Mouse (Mus musculus) kidney, adult 2 months (tissue): ENCODE data around the gene Emilin3. TPM values are rescaled to one million over a fixed set of nuclear protein-coding genes. Genes with fewer than 3 reads are reported as not detected.
A peak's percentile ranks its signal among the peaks of the same experiment; 100 is the strongest.

Source experiments
- DNase-seq: peaks from one replicate; pipeline ENCODE4 v3.0.0; 2021
- H3K27ac ChIP-seq: fragments of 200-500 bp; 2 replicates; pipeline ENCODE4 v1.5.1; 2012; ENCODE audit warnings: low read depth, low read length, control low read depth, inconsistent platforms; ENCODE audit not compliant: insufficient read depth
- H3K27me3 ChIP-seq: fragments of 200-500 bp; replicated peaks from 2 replicates; pipeline ENCODE4 v1.6.1; 2012; ENCODE audit warnings: mild to moderate bottlenecking, moderate library complexity, low read length, inconsistent platforms; ENCODE audit not compliant: control insufficient read depth, insufficient read depth
- H3K36me3 ChIP-seq: fragments of 200-500 bp; 2 replicates; pipeline ENCODE4 v1.6.1; 2012; ENCODE audit warnings: mild to moderate bottlenecking, moderate library complexity, low read length, inconsistent platforms; ENCODE audit not compliant: control insufficient read depth, insufficient read depth
- H3K4me1 ChIP-seq: fragments of 200-500 bp; 2 replicates; pipeline ENCODE4 v1.6.1; 2011; ENCODE audit warnings: low read length; ENCODE audit not compliant: control insufficient read depth, insufficient read depth
- H3K4me3 ChIP-seq: fragments of 200-500 bp; 2 replicates; pipeline ENCODE4 v1.5.1; 2011; ENCODE audit warnings: mild to moderate bottlenecking, low read depth, low read length, control low read depth; ENCODE audit not compliant: insufficient read depth
- CTCF ChIP-seq: fragments of 200-500 bp; conservative IDR thresholded peaks from 2 replicates; pipeline ENCODE4 v1.5.1; 2011; ENCODE audit warnings: low read depth, mild to moderate bottlenecking, control low read depth, low read length, moderate library complexity, mixed read lengths; ENCODE audit not compliant: insufficient read depth, insufficient read length
- POLR2A ChIP-seq: fragments of 200-500 bp; IDR thresholded peaks from one replicate; pipeline ENCODE4 v1.6.1; 2011; ENCODE audit warnings: low read depth, low read length, control low read depth
- WGBS: fragments of 180-500 bp; shearing (Covaris S2); methylation state at CpG from one replicate; pipeline ENCODE4 v1.1.7; 2018; 5-methylcytosine and 5-hydroxymethylcytosine counted together
- polyA plus RNA-seq: library from polyadenylated mRNA; depleted of rRNA; stranded (reverse); fragments of >200 nt; gene quantifications from 2 replicates; pipeline ENCODE4 v1.2.3, GENCODE M21; 2012

The Emilin3 gene
- polyA plus RNA-seq, 1 experiment: not detected

- Histone ChIP-seq H3K27me3 (no peaks in the 10 kb centered on the region), H3K4me3 (no peak overlapping the region), H3K27ac (no peak overlapping the region), H3K4me1 (no peaks in the 10 kb centered on the region), H3K36me3 (peaks cover 2% of the 10 kb centered on the region; the same call in 1 of the 2 replicates)
- no peak for TF ChIP-seq CTCF
- 83% methylated on average over 3 of the region's 3 CpGs for WGBS
- no peak for DNase-seq
Measured at GRCm38 (mm10) chr2:160954541-160954940, 42.4 kb upstream of the Emilin3 start.

- H3K4me1 ChIP-seq: no peaks in the 10 kb centered on the region
- peaks cover 4% of the 10 kb centered on the region; the same call in 1 of the 2 replicates for H3K36me3 ChIP-seq
- DNase-seq: no peak
- 69% methylated on average over 7 of the region's 7 CpGs for WGBS
- H3K27ac ChIP-seq: no peak overlapping the region
- TF ChIP-seq CTCF: no peak
- TF ChIP-seq POLR2A: no peak
- H3K4me3 ChIP-seq: no peak overlapping the region
- H3K27me3 ChIP-seq: no peaks in the 10 kb centered on the region
Measured at GRCm38 (mm10) chr2:160953131-160953873, 41.2 kb upstream of the Emilin3 start.

- Histone ChIP-seq H3K27me3 (no peaks in the 10 kb centered on the region), H3K4me3 (no peak overlapping the region), H3K27ac (no peak overlapping the region), H3K36me3 (peaks cover 6% of the 10 kb centered on the region; the same call in 1 of the 2 replicates), H3K4me1 (no peaks in the 10 kb centered on the region)
- no peak for DNase-seq
- TF ChIP-seq CTCF (no peak), POLR2A (no peak)
- WGBS: 48% methylated on average over 4 of the region's 4 CpGs
Measured at GRCm38 (mm10) chr2:160951595-160951994, 39.5 kb upstream of the Emilin3 start.

- no peak overlapping the region for H3K4me3 ChIP-seq
- WGBS: 62% methylated on average over 3 of the region's 3 CpGs
- H3K4me1 ChIP-seq: no peaks in the 10 kb centered on the region
- no peak overlapping the region for H3K27ac ChIP-seq
- no peak for DNase-seq
- TF ChIP-seq POLR2A (no peak), CTCF (0 out of 2 replicates have a peak, but pooled peaks have one; percentile 2)
- H3K27me3 ChIP-seq: no peaks in the 10 kb centered on the region
- no peaks in the 10 kb centered on the region for H3K36me3 ChIP-seq
Measured at GRCm38 (mm10) chr2:160942443-160942842, 30.3 kb upstream of the Emilin3 start.

- Histone ChIP-seq H3K27me3 (no peaks in the 10 kb centered on the region), H3K4me1 (no peaks in the 10 kb centered on the region), H3K27ac (no peak overlapping the region), H3K4me3 (no peak overlapping the region), H3K36me3 (no peaks in the 10 kb centered on the region)
- 66% methylated on average over 17 of the region's 17 CpGs for WGBS
- no peak for DNase-seq
- no peak for TF ChIP-seq CTCF
- no peak for TF ChIP-seq POLR2A
Measured at GRCm38 (mm10) chr2:160940930-160941709, 29.0 kb upstream of the Emilin3 start.

- Histone ChIP-seq H3K4me3 (no peak overlapping the region), H3K4me1 (no peaks in the 10 kb centered on the region), H3K27me3 (no peaks in the 10 kb centered on the region), H3K36me3 (no peaks in the 10 kb centered on the region), H3K27ac (no peak overlapping the region)
- DNase-seq: no peak
- no peak for TF ChIP-seq CTCF
- no peak for TF ChIP-seq POLR2A
- WGBS: 79% methylated on average over 4 of the region's 4 CpGs
Measured at GRCm38 (mm10) chr2:160934451-160934850, 22.3 kb upstream of the Emilin3 start.

- Histone ChIP-seq H3K36me3 (no peaks in the 10 kb centered on the region), H3K27ac (no peak overlapping the region), H3K4me3 (no peak overlapping the region), H3K4me1 (no peaks in the 10 kb centered on the region), H3K27me3 (no peaks in the 10 kb centered on the region)
- no peak for TF ChIP-seq POLR2A
- no peak for TF ChIP-seq CTCF
- no peak for DNase-seq
- 60% methylated on average over 5 of the region's 5 CpGs for WGBS
Measured at GRCm38 (mm10) chr2:160933890-160934289, 21.8 kb upstream of the Emilin3 start.
